Mouse (Mus musculus): Measurements from ENCODE around the gene Eid1. TPM values are rescaled to one million over a fixed set of nuclear protein-coding genes. Genes with fewer than 3 reads are reported as not detected.

The Eid1 gene
- total RNA-seq, 2 experiments from 2014 or later = 44.0 to 51.5 TPM

- DNase-seq = no peak
- intact Hi-C loops (cut with DNase I; ENCODE audit: low total_unique reads) = no loop called here
Observed at GRCm38 (mm10) chr2:125665909-125666308, 7.0 kb upstream of the Eid1 start.

- intact Hi-C loops (cut with DNase I; ENCODE audit: low total_unique reads) = no loop called here
- no peak for DNase-seq
Observed at GRCm38 (mm10) chr2:125666668-125667067, 6.2 kb upstream of the Eid1 start.

- DNase-seq = no peak
- intact Hi-C loops (cut with DNase I; ENCODE audit: low total_unique reads) = no loop called here
Observed at GRCm38 (mm10) chr2:125667184-125667583, 5.7 kb upstream of the Eid1 start.

GRCm38 (mm10) chr2:125667721-125668120, 5.2 kb upstream of the Eid1 start:
- intact Hi-C loops (cut with DNase I; ENCODE audit: low total_unique reads) = no loop called here
- DNase-seq = no peak

- intact Hi-C loops (cut with DNase I; ENCODE audit: low total_unique reads) = no loop called here
- no peak for DNase-seq
Observed at GRCm38 (mm10) chr2:125670846-125671245, 2.0 kb upstream of the Eid1 start.

- intact Hi-C loops (cut with DNase I; ENCODE audit: low total_unique reads) = no loop called here
- DNase-seq = no peak
Observed at GRCm38 (mm10) chr2:125672568-125672956, 333 bp upstream of the Eid1 start.

- intact Hi-C loops (cut with DNase I; ENCODE audit: low total_unique reads) = no loop called here
- DNase-seq = no peak
Observed at GRCm38 (mm10) chr2:125681811-125682210, 8.9 kb downstream of the Eid1 start.

GRCm38 (mm10) chr2:125683895-125684294, 11.0 kb downstream of the Eid1 start:
- DNase-seq = no peak
- intact Hi-C loops (cut with DNase I; ENCODE audit: low total_unique reads) = no loop called here

- intact Hi-C loops (cut with DNase I; ENCODE audit: low total_unique reads) = no loop called here
- DNase-seq = no peak
Observed at GRCm38 (mm10) chr2:125684559-125685440, 11.9 kb downstream of the Eid1 start.

GRCm38 (mm10) chr2:125685441-125686150, 12.7 kb downstream of the Eid1 start:
- DNase-seq = no peak
- intact Hi-C loops (cut with DNase I; ENCODE audit: low total_unique reads) = no loop called here

- intact Hi-C loops (cut with DNase I; ENCODE audit: low total_unique reads) = no loop called here
- no peak for DNase-seq
Observed at GRCm38 (mm10) chr2:125692010-125692409, 19.1 kb downstream of the Eid1 start.

GRCm38 (mm10) chr2:125694798-125695197, 21.9 kb downstream of the Eid1 start:
- intact Hi-C loops (cut with DNase I; ENCODE audit: low total_unique reads) = no loop called here
- no peak for DNase-seq

GRCm38 (mm10) chr2:125696219-125696618, 23.3 kb downstream of the Eid1 start:
- DNase-seq = peak; percentile 38
- intact Hi-C loops (cut with DNase I; ENCODE audit: low total_unique reads) = no loop called here

GRCm38 (mm10) chr2:125701606-125702005, 28.7 kb downstream of the Eid1 start:
- intact Hi-C loops (cut with DNase I; ENCODE audit: low total_unique reads) = no loop called here
- no peak for DNase-seq

GRCm38 (mm10) chr2:125702851-125703250, 30.0 kb downstream of the Eid1 start:
- intact Hi-C loops (cut with DNase I; ENCODE audit: low total_unique reads) = no loop called here
- no peak for DNase-seq

GRCm38 (mm10) chr2:125704907-125705631, 32.2 kb downstream of the Eid1 start:
- DNase-seq = no peak
- intact Hi-C loops (cut with DNase I; ENCODE audit: low total_unique reads) = no loop called here

GRCm38 (mm10) chr2:125706510-125706921, 33.6 kb downstream of the Eid1 start:
- DNase-seq = no peak
- intact Hi-C loops (cut with DNase I; ENCODE audit: low total_unique reads) = no loop called here

GRCm38 (mm10) chr2:125716599-125716998, 43.7 kb downstream of the Eid1 start:
- intact Hi-C loops (cut with DNase I; ENCODE audit: low total_unique reads) = no loop called here

GRCm38 (mm10) chr2:125723086-125723407, 50.2 kb downstream of the Eid1 start:
- DNase-seq = no peak
- intact Hi-C loops (cut with DNase I; ENCODE audit: low total_unique reads) = no loop called here

More at GRCm38 (mm10) chr2:125716599-125716998, 43.7 kb downstream of the Eid1 start:
- DNase-seq = no peak

GRCm38 (mm10) chr2:125723408-125724085, 50.7 kb downstream of the Eid1 start:
- intact Hi-C loops (cut with DNase I; ENCODE audit: low total_unique reads) = no loop called here
- DNase-seq = peak; percentile 61

All from gastrocnemius, postnatal 14 days (tissue).